Mouse (Mus musculus): ENCODE results near the gene Foxf2.

Foxf2 gene

GRCm38 (mm10) chr13:31626183-31626801 lies 676 bp downstream of the Foxf2 start:
- no peak for DNase-seq (ENCODE audit: low spot score)

GRCm38 (mm10) chr13:31626991-31627625 lies 1.5 kb downstream of the Foxf2 start:
- DNase-seq (ENCODE audit: low spot score), result no peak

GRCm38 (mm10) chr13:31627864-31628690 lies 2.5 kb downstream of the Foxf2 start:
- DNase-seq (ENCODE audit: low spot score), result no peak

GRCm38 (mm10) chr13:31628691-31629180 lies 3.1 kb downstream of the Foxf2 start:
- no peak for DNase-seq (ENCODE audit: low spot score)

- no peak for DNase-seq (ENCODE audit: low spot score)
Observed at GRCm38 (mm10) chr13:31629321-31629851, 3.8 kb downstream of the Foxf2 start.

- DNase-seq (ENCODE audit: low spot score), result no peak
Observed at GRCm38 (mm10) chr13:31630051-31630450, 4.4 kb downstream of the Foxf2 start.

- no peak for DNase-seq (ENCODE audit: low spot score)
Observed at GRCm38 (mm10) chr13:31630551-31630950, 4.9 kb downstream of the Foxf2 start.

- DNase-seq (ENCODE audit: low spot score), result no peak
Observed at GRCm38 (mm10) chr13:31631291-31631690, 5.7 kb downstream of the Foxf2 start.

GRCm38 (mm10) chr13:31632450-31632849 lies 6.8 kb downstream of the Foxf2 start:
- peak; percentile 58 for DNase-seq (ENCODE audit: low spot score)

GRCm38 (mm10) chr13:31633259-31633658 lies 7.6 kb downstream of the Foxf2 start:
- DNase-seq (ENCODE audit: low spot score), result no peak

GRCm38 (mm10) chr13:31635546-31635945 lies 9.9 kb downstream of the Foxf2 start:
- DNase-seq (ENCODE audit: low spot score), result no peak

GRCm38 (mm10) chr13:31641517-31641916 lies 15.9 kb downstream of the Foxf2 start:
- no peak for DNase-seq (ENCODE audit: low spot score)

- no peak for DNase-seq (ENCODE audit: low spot score)
Observed at GRCm38 (mm10) chr13:31652131-31652745, 26.6 kb downstream of the Foxf2 start.

GRCm38 (mm10) chr13:31656249-31656648 lies 30.6 kb downstream of the Foxf2 start:
- no peak for DNase-seq (ENCODE audit: low spot score)

- DNase-seq (ENCODE audit: low spot score), result no peak
Observed at GRCm38 (mm10) chr13:31658212-31658611, 32.6 kb downstream of the Foxf2 start.

GRCm38 (mm10) chr13:31658963-31659362 lies 33.3 kb downstream of the Foxf2 start:
- peak; percentile 67 for DNase-seq (ENCODE audit: low spot score)

GRCm38 (mm10) chr13:31661211-31661610 lies 35.6 kb downstream of the Foxf2 start:
- DNase-seq (ENCODE audit: low spot score), result no peak

GRCm38 (mm10) chr13:31665376-31665775 lies 39.8 kb downstream of the Foxf2 start:
- DNase-seq (ENCODE audit: low spot score), result no peak

GRCm38 (mm10) chr13:31667919-31668524 lies 42.4 kb downstream of the Foxf2 start:
- no peak for DNase-seq (ENCODE audit: low spot score)

GRCm38 (mm10) chr13:31672093-31672492 lies 46.5 kb downstream of the Foxf2 start:
- DNase-seq (ENCODE audit: low spot score), result no peak
